Mouse (Mus musculus) ES-E14 (cell line): ENCODE data around the gene Slc38a8. TPM values are rescaled to one million over a fixed set of nuclear protein-coding genes. Genes with fewer than 3 reads are reported as not detected.

Experiments used
- DNase-seq: peaks from one replicate; pipeline ENCODE4 v3.0.0-alpha.2; 2013; ENCODE audit warnings: low read depth, low spot score
- H3K27ac ChIP-seq: 2 replicates; pipeline ENCODE4 v1.5.1; 2012; ENCODE audit warnings: low read depth, mild to moderate bottlenecking, low read length, moderate library complexity, mixed read lengths; ENCODE audit not compliant: poor library complexity, insufficient read depth, severe bottlenecking
- H3K36me3 ChIP-seq: 2 replicates; pipeline ENCODE4 v1.6.1; 2012; ENCODE audit warnings: mild to moderate bottlenecking, low read length, moderate library complexity, mixed read lengths; ENCODE audit not compliant: control insufficient read depth, poor library complexity, insufficient read depth, severe bottlenecking
- H3K4me1 ChIP-seq, 2 experiments: fragments of 150-350 bp in 1 of 2; sonication (generic) in 1 of 2; 2 replicates each; pipeline ENCODE4 v1.6.1; 2012; ENCODE audit warnings: low read length in 2 of 2, mild to moderate bottlenecking in 1 of 2, mixed read lengths in 1 of 2; ENCODE audit not compliant: control insufficient read depth in 2 of 2, insufficient read depth in 2 of 2, poor library complexity in 1 of 2
- H3K4me3 ChIP-seq, 2 experiments: fragments of 150-350 bp in 1 of 2; sonication (generic) in 1 of 2; 2 replicates each; pipeline ENCODE4 v1.5.1; 2012; ENCODE audit warnings: low read length in 2 of 2, low read depth in 1 of 2, mild to moderate bottlenecking in 1 of 2, mixed read lengths in 1 of 2; ENCODE audit not compliant: insufficient read depth in 1 of 2, poor library complexity in 1 of 2, severe bottlenecking in 1 of 2
- H3K9ac ChIP-seq: 2 replicates; pipeline ENCODE4 v1.6.1; 2012; ENCODE audit warnings: low read depth, mild to moderate bottlenecking, low read length, mixed read lengths; ENCODE audit not compliant: poor library complexity, insufficient read depth, severe bottlenecking
- H3K9me3 ChIP-seq: fragments of 150-350 bp; sonication (generic); 2 replicates; pipeline ENCODE4 v1.6.1; 2012; ENCODE audit warnings: low read depth, mild to moderate bottlenecking, low read length; ENCODE audit not compliant: control insufficient read depth, insufficient read depth
- CHD2 ChIP-seq: IDR thresholded peaks from 2 replicates; pipeline ENCODE4 v1.6.1; 2014; ENCODE audit warnings: mild to moderate bottlenecking, low read depth, low read length, inconsistent platforms
- HCFC1 ChIP-seq: IDR thresholded peaks from 2 replicates; pipeline ENCODE4 v1.6.1; 2012; ENCODE audit warnings: low read length, inconsistent platforms, borderline replicate concordance; ENCODE audit not compliant: insufficient read depth
- MAFK ChIP-seq: IDR thresholded peaks from 2 replicates; pipeline ENCODE4 v1.6.1; 2014; ENCODE audit warnings: mild to moderate bottlenecking, low read depth, low read length, inconsistent platforms; ENCODE audit not compliant: insufficient read depth
- ZC3H11A ChIP-seq: IDR thresholded peaks from 2 replicates; pipeline ENCODE4 v1.6.1; 2012; ENCODE audit warnings: low read depth, mild to moderate bottlenecking, inconsistent platforms, low read length, borderline replicate concordance
- ZNF384 ChIP-seq: IDR thresholded peaks from 2 replicates; pipeline ENCODE4 v1.6.1; 2012; ENCODE audit warnings: low read depth, low read length, inconsistent platforms
- in situ Hi-C, 2 experiments: fragments of 600-800 bp; cut with MboI; formaldehyde crosslinking; loops; one replicate each; pipeline ENCODE4 v1.15.1; 2025; ENCODE audit warnings: low sequenced_read_pairs in 2 of 2, inconsistent platforms in 1 of 2; ENCODE audit not compliant: unreplicated experiment in 2 of 2
- total RNA-seq: library from RNA; depleted of rRNA; stranded (reverse); fragments of 300-350 nt; gene quantifications from 2 replicates; pipeline ENCODE4 v1.2.3, GENCODE M21; 2012; rRNA removed

The Slc38a8 gene
- 0.16 and 0.85 TPM in 2 replicates for total RNA-seq

GRCm38 (mm10) chr8:119501598-119501997 is at the start of gene Slc38a8:
Gene Slc38a8, minus strand, starts transcription at chr8:119501698.
- H3K9ac ChIP-seq: no peak within 1 kb of the TSS
- peaks cover 4% of the 10 kb centered on the region for H3K36me3 ChIP-seq
- H3K4me1 ChIP-seq: peaks cover 2 to 44% of the 10 kb centered on the region in 2 experiments; a peak in 2 of 4 replicates
- no peak for TF ChIP-seq MAFK
- TF ChIP-seq CHD2: no peak
- no peak for TF ChIP-seq ZNF384
- TF ChIP-seq HCFC1: no peak
- TF ChIP-seq ZC3H11A: no peak
- H3K9me3 ChIP-seq: no peaks in the 10 kb centered on the region
- DNase-seq: no peak
- no peak within 1 kb of the TSS for H3K27ac ChIP-seq
- no peak within 1 kb of the TSS for H3K4me3 ChIP-seq
- in situ Hi-C loops: no loop called here

GRCm38 (mm10) chr8:119548560-119549113 is 47.1 kb upstream of the Slc38a8 start:
- Histone ChIP-seq H3K4me3 (no peak overlapping the region), H3K4me1 (peaks cover 10 to 16% of the 10 kb centered on the region in 2 experiments), H3K9me3 (no peaks in the 10 kb centered on the region), H3K27ac (no peak overlapping the region), H3K36me3 (peaks cover 20% of the 10 kb centered on the region), H3K9ac (no peak overlapping the region)
- TF ChIP-seq ZNF384: no peak
- no peak for TF ChIP-seq ZC3H11A
- no peak for DNase-seq
- in situ Hi-C loops: no loop called here

GRCm38 (mm10) chr8:119547019-119547691 is 45.7 kb upstream of the Slc38a8 start:
- Histone ChIP-seq H3K9me3 (no peaks in the 10 kb centered on the region), H3K36me3 (peaks cover 25% of the 10 kb centered on the region), H3K9ac (0 out of 2 replicates have a peak overlapping the region, but pooled peaks have one; percentile 19), H3K27ac (peak overlapping the region; percentile 55; the same call in 1 of the 2 replicates), H3K4me1 (peaks cover 10 to 13% of the 10 kb centered on the region in 2 experiments), H3K4me3 (no peak overlapping the region)
- in situ Hi-C loops: no loop called here
- TF ChIP-seq HCFC1 (no peak), MAFK (no peak), ZC3H11A (no peak)
- DNase-seq: peak; percentile 53

GRCm38 (mm10) chr8:119545791-119546190 is 44.3 kb upstream of the Slc38a8 start:
- DNase-seq: no peak
- in situ Hi-C loops: no loop called here
- H3K36me3 ChIP-seq: peaks cover 32% of the 10 kb centered on the region
- H3K4me3 ChIP-seq: no peak overlapping the region
- no peak overlapping the region for H3K9ac ChIP-seq
- H3K9me3 ChIP-seq: no peaks in the 10 kb centered on the region
- peaks cover 10% of the 10 kb centered on the region in 2 experiments for H3K4me1 ChIP-seq
- no peak for TF ChIP-seq HCFC1
- no peak for TF ChIP-seq MAFK
- TF ChIP-seq ZC3H11A: no peak
- no peak for TF ChIP-seq ZNF384
- no peak for TF ChIP-seq CHD2
- peak overlapping the region; percentile 72; the same call in 1 of the 2 replicates for H3K27ac ChIP-seq

GRCm38 (mm10) chr8:119545180-119545579 is 43.7 kb upstream of the Slc38a8 start:
- peaks cover 35% of the 10 kb centered on the region for H3K36me3 ChIP-seq
- no peak for TF ChIP-seq HCFC1
- TF ChIP-seq CHD2: no peak
- TF ChIP-seq ZC3H11A: no peak
- TF ChIP-seq ZNF384: no peak
- TF ChIP-seq MAFK: no peak
- peaks cover 7 to 10% of the 10 kb centered on the region in 2 experiments for H3K4me1 ChIP-seq
- no peak for DNase-seq
- no peak overlapping the region for H3K4me3 ChIP-seq
- H3K9me3 ChIP-seq: no peaks in the 10 kb centered on the region
- in situ Hi-C loops: no loop called here
- peak overlapping the region; percentile 72; the same call in 1 of the 2 replicates for H3K27ac ChIP-seq
- H3K9ac ChIP-seq: 0 out of 2 replicates have a peak overlapping the region, but pooled peaks have one; percentile 10
